Mouse (Mus musculus): ENCODE results near the gene Clock.

DNA sequence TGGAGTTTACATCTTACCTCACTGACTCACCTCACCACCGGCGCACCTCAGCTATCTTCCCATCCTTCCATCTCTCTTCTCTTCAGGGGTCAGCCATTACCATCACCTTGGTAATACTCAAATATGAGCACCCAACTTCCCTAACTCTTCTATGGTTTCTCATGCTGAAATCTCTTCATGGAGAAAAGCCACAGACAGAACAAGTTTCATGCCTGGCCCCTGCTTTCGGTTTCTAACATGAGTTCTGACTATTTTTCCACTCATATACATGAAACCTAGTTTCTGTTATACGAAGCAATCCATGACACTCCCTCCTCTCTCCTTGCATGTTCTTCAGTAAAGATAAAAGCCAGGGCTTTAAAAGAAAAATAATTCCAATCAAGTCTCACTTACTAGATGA is 60.7 kb downstream of the Clock start:
- TF ChIP-seq EP300 (IDR thresholded peaks at IDR 0.05; ENCODE audit: insufficient read depth, low read depth, low read length) (no peak), POLR2A (IDR thresholded peaks at IDR 0.05; ENCODE audit: insufficient read depth, low read depth, low read length) (no peak)
